Mouse (Mus musculus): Measurements from ENCODE around the gene Sorbs1. TPM values are rescaled to one million over a fixed set of nuclear protein-coding genes. Genes with fewer than 3 reads are reported as not detected.

Sorbs1 gene
- polyA plus RNA-seq, 1 experiment from 2014 or later = 84.6 TPM

DNA sequence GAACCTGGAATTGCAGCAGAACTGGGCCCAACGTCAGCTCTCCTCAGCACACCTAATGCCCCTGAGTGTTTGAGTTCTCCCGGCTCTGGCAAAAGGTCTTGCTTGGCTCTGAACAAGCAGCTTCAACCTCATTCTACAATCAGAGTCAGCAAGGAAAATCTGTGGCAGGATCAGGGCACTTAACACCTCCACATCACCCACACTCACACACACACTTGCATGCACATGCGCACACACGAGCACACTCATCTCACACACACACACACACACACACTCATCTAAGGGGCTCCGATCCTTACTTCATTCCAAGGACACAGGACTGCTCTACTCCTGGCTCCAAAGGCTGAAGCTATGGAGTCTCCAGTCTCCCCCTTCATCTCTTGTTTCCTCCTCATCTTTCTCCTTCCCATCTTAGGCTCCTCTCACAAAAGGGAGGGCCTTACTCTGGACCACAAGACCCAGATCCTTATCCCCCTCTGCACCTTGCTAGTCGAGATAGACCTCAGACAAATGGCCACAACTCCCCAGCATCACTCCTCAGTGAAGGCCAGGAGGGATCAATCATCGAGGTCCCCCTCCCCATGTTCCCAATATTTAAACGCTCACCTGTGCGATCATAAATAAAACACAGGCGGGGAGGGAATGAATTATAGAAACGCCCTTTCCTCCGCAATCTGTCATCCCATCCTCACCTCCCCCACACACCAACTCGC lies 3.0 kb downstream of the Sorbs1 start:
- no peak for ATAC-seq
- H3K27ac ChIP-seq (ENCODE audit: low read length) = no peak overlapping the region

DNA sequence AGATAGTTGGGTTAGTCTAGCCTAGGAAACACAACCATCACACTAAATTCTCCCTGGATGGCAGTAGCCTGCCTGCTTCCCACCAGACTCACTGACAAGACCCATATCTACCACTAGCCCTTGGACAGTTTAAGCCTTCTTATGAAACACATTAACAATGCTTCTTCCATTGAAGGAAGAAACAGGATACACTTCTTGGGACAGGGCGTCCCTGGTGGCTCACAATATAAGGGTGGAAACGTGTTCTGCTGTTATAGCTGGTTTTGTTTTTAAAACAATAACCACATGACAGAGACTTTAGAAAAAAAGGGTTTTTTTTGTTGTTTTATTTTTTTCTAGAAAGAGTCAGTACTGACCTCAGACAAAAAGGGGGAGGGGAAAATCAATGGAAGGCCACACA lies 4.3 kb downstream of the Sorbs1 start:
- Histone ChIP-seq H3K9me3 (replicated peaks; ENCODE audit: control insufficient read depth, low read length, poor library complexity, severe bottlenecking) (no peaks in the 10 kb centered on the region), H3K4me1 (ENCODE audit: control insufficient read depth, insufficient read depth, low read length) (peaks cover 28% of the 10 kb centered on the region), H3K9ac (ENCODE audit: low read depth, low read length) (no peak overlapping the region), H3K4me3 (ENCODE audit: low read depth, low read length) (no peak overlapping the region), H3K27me3 (ENCODE audit: control insufficient read depth, insufficient read depth, low read depth, low read length) (no peaks in the 10 kb centered on the region), H3K4me2 (ENCODE audit: low read length) (no peak overlapping the region), H3K27ac (ENCODE audit: low read length) (no peak overlapping the region), H3K36me3 (ENCODE audit: control insufficient read depth, insufficient read depth, low read length) (no peaks in the 10 kb centered on the region)
- ATAC-seq = no peak
- 65% methylated on average over 2 of the region's 2 CpGs for WGBS

More for the DNA sequence above, 3.0 kb downstream of the Sorbs1 start:
- no peaks in the 10 kb centered on the region for H3K9me3 ChIP-seq (replicated peaks; ENCODE audit: control insufficient read depth, low read length, poor library complexity, severe bottlenecking)
- no peak overlapping the region for H3K9ac ChIP-seq (ENCODE audit: low read depth, low read length)
- H3K36me3 ChIP-seq (ENCODE audit: control insufficient read depth, insufficient read depth, low read length) = no peaks in the 10 kb centered on the region
- peaks cover 28% of the 10 kb centered on the region for H3K4me1 ChIP-seq (ENCODE audit: control insufficient read depth, insufficient read depth, low read length)
- 0 out of 2 replicates have a peak overlapping the region, but pooled peaks have one; percentile 4 for H3K4me3 ChIP-seq (ENCODE audit: low read depth, low read length)
- no peaks in the 10 kb centered on the region for H3K27me3 ChIP-seq (ENCODE audit: control insufficient read depth, insufficient read depth, low read depth, low read length)
- H3K4me2 ChIP-seq (ENCODE audit: low read length) = peak overlapping the region; percentile 72
- 73% methylated on average over 13 of the region's 13 CpGs for WGBS

DNA sequence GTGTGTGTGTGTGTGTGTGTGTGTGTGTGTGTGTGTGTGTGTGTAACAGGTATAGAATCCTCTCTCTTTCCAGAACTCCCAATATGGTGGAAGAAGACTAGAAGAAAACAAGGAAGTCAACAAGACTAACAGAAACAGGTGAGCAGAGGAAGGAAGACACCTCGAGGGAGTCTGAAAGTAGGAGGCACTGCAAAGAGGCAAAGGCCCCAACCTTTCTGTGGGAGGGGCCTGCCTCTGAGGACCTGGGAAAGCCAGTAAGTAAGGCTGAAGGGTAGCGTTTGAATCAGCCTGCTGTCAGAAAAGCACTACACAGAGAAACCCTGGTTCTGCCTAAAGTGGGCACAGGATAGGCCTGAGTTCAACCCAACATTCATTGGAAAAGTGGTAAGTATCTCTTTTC lies 4.7 kb downstream of the Sorbs1 start:
- Histone ChIP-seq H3K4me1 (ENCODE audit: control insufficient read depth, insufficient read depth, low read length) (peaks cover 28% of the 10 kb centered on the region), H3K9ac (ENCODE audit: low read depth, low read length) (no peak overlapping the region), H3K27ac (ENCODE audit: low read length) (no peak overlapping the region), H3K4me3 (ENCODE audit: low read depth, low read length) (no peak overlapping the region), H3K27me3 (ENCODE audit: control insufficient read depth, insufficient read depth, low read depth, low read length) (no peaks in the 10 kb centered on the region), H3K4me2 (ENCODE audit: low read length) (no peak overlapping the region), H3K9me3 (replicated peaks; ENCODE audit: control insufficient read depth, low read length, poor library complexity, severe bottlenecking) (no peaks in the 10 kb centered on the region), H3K36me3 (ENCODE audit: control insufficient read depth, insufficient read depth, low read length) (no peaks in the 10 kb centered on the region)
- 47% methylated on average over 2 of the region's 2 CpGs for WGBS
- ATAC-seq = no peak

DNA sequence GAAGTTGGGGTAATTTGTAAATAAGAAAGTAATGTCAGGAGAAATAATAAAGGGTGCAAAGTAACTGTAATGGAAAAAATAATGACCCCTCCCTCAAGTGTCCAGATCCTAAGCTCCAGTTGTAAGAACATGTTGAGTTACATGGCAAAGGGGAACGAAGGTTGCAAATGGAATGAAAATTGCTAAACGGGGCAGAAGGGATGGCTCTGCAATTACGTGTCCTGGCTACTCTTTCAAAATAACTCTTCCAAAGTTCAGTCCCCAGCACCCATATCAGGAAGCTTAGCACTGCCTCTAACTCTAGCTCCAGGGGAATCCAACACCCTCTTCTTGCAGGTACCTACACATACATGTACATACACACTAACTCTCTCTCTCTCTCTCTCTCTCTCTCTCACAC lies 6.6 kb downstream of the Sorbs1 start:
- no peak overlapping the region for H3K4me3 ChIP-seq (ENCODE audit: low read depth, low read length)
- ATAC-seq = no peak

DNA sequence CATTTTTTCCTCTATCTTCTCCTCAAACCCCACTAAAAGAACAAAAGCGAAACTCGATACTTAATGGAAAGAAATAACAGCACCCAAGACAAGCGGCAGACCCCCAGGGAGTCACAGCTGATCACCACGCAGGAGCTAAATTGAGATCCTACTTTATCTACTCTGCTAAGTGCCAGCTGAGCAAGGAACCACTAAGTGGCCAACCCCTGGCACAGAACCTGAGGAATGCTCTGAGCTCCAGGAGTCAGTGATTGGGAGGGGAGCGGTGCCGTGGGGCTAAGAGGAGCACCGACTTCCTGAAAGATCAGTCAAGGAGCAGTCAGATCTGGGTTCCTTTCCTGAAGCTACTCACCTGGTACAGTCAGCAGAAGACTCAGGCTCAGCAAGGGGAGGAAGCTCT lies 9.2 kb downstream of the Sorbs1 start:
- H3K4me1 ChIP-seq (ENCODE audit: control insufficient read depth, insufficient read depth, low read length) = 0 out of 2 replicates have a peak, but pooled peaks cover 5% of the 10 kb centered on the region
- no peak for ATAC-seq
- H3K4me3 ChIP-seq (ENCODE audit: low read depth, low read length) = no peak overlapping the region
- no peak overlapping the region for H3K9ac ChIP-seq (ENCODE audit: low read depth, low read length)
- no peaks in the 10 kb centered on the region for H3K9me3 ChIP-seq (replicated peaks; ENCODE audit: control insufficient read depth, low read length, poor library complexity, severe bottlenecking)
- 93% methylated on average over 7 of the region's 7 CpGs for WGBS
- no peaks in the 10 kb centered on the region for H3K36me3 ChIP-seq (ENCODE audit: control insufficient read depth, insufficient read depth, low read length)
- no peak overlapping the region for H3K4me2 ChIP-seq (ENCODE audit: low read length)
- no peaks in the 10 kb centered on the region for H3K27me3 ChIP-seq (ENCODE audit: control insufficient read depth, insufficient read depth, low read depth, low read length)
- no peak overlapping the region for H3K27ac ChIP-seq (ENCODE audit: low read length)

More for the DNA sequence above, 6.6 kb downstream of the Sorbs1 start:
- Histone ChIP-seq H3K4me2 (ENCODE audit: low read length) (no peak overlapping the region), H3K9ac (ENCODE audit: low read depth, low read length) (no peak overlapping the region), H3K9me3 (replicated peaks; ENCODE audit: control insufficient read depth, low read length, poor library complexity, severe bottlenecking) (no peaks in the 10 kb centered on the region), H3K4me1 (ENCODE audit: control insufficient read depth, insufficient read depth, low read length) (peaks cover 26% of the 10 kb centered on the region), H3K27me3 (ENCODE audit: control insufficient read depth, insufficient read depth, low read depth, low read length) (no peaks in the 10 kb centered on the region), H3K27ac (ENCODE audit: low read length) (no peak overlapping the region), H3K36me3 (ENCODE audit: control insufficient read depth, insufficient read depth, low read length) (no peaks in the 10 kb centered on the region)
- WGBS = 96% methylated on average over 3 of the region's 3 CpGs

DNA sequence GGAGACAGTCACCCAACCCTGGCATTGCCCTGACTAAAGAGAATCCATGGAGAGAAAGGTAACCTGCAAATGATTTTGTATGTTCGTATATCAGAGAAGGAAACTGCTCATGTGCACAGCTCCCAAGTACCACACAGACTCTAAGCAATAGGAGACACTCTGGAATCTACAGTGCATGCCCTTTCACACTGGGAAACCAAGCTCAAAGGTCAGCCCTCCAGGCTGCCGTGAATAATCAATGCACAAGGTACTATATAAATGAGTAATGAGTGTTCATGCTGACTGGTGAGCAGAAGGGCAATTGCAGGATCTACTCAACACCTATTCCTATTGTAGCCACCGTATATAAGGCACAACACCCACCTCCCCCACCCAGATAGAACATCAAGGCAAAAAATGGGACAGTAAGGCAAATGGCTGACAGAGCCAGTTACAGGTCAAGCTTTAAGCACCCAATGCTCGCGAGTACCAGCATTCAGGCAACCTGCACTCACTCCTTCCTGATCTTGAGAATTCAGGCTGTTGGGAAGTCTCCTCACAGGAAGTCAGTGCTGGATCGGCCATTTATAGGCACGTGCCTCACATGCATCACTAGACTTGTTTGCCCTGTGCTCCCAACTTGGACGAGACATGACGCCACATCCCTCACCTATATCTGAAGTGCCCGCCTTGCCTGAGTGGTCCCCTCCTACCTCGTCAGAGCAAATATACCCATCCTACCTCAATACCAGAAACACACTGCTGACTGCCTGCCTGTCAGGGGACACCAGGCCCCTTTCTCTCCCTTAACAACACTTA lies 13.4 kb downstream of the Sorbs1 start:
- Histone ChIP-seq H3K27ac (ENCODE audit: low read length) (no peak overlapping the region), H3K9me3 (replicated peaks; ENCODE audit: control insufficient read depth, low read length, poor library complexity, severe bottlenecking) (no peaks in the 10 kb centered on the region), H3K36me3 (ENCODE audit: control insufficient read depth, insufficient read depth, low read length) (no peaks in the 10 kb centered on the region), H3K4me1 (ENCODE audit: control insufficient read depth, insufficient read depth, low read length) (peaks cover 7% of the 10 kb centered on the region), H3K4me3 (ENCODE audit: low read depth, low read length) (no peak overlapping the region), H3K27me3 (ENCODE audit: control insufficient read depth, insufficient read depth, low read depth, low read length) (no peaks in the 10 kb centered on the region), H3K9ac (ENCODE audit: low read depth, low read length) (no peak overlapping the region), H3K4me2 (ENCODE audit: low read length) (no peak overlapping the region)
- 83% methylated on average over 11 of the region's 11 CpGs for WGBS
- no peak for ATAC-seq

DNA sequence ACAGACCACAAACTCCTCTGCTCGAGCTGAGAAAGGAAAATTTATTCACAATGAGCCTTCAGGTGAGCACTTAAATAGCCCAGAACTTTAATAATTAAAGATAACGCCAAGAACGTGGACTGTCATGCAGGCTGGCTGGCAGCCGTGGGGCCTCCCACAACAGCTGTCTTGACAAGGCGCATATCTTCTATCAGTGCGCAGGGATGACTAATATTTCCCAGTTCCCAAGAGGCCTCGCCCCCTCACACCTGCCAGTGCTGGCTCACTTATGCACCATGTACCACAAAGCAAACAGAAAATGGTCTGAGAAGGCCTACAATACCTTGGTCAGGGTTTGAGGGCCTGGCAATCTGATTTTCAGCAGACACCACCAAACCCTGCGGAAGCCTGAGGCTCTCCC lies 14.4 kb downstream of the Sorbs1 start:
- Histone ChIP-seq H3K9me3 (replicated peaks; ENCODE audit: control insufficient read depth, low read length, poor library complexity, severe bottlenecking) (no peaks in the 10 kb centered on the region), H3K27me3 (ENCODE audit: control insufficient read depth, insufficient read depth, low read depth, low read length) (no peaks in the 10 kb centered on the region), H3K4me2 (ENCODE audit: low read length) (no peak overlapping the region), H3K4me1 (ENCODE audit: control insufficient read depth, insufficient read depth, low read length) (peaks cover 7% of the 10 kb centered on the region), H3K36me3 (ENCODE audit: control insufficient read depth, insufficient read depth, low read length) (no peaks in the 10 kb centered on the region), H3K4me3 (ENCODE audit: low read depth, low read length) (no peak overlapping the region), H3K9ac (ENCODE audit: low read depth, low read length) (no peak overlapping the region), H3K27ac (ENCODE audit: low read length) (no peak overlapping the region)
- 0 out of 2 replicates have a peak, but pooled peaks have one; percentile 16 for ATAC-seq
- 75% methylated on average over 8 of the region's 8 CpGs for WGBS

DNA sequence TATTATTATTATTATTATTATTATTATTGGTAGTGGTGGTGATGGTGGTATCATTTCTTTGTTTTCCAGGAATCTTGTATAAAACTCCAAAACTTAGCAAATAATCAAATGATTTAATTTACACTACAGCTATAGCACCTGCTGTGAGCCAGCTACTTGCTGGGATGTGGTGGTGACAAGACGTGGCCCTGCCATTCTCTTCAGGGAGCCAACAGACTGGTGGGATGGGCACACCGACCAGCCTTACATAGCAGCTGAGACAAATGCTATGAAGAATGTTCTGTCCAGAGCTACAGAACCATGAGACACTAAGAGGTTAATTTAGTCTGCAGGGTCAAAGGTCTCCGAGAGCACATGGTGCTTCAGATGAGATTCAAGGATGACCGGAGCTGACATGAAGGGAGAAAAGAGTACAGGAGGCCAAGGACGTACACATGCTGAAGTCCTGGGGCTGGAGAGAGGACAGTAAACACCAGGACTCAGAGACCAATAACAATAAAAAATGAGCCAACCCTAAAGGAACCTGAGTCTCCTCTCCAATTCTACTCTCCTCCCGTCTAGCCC lies 15.3 kb downstream of the Sorbs1 start:
- no peak overlapping the region for H3K4me2 ChIP-seq (ENCODE audit: low read length)
- WGBS = 56% methylated on average over 6 of the region's 6 CpGs
- H3K27ac ChIP-seq (ENCODE audit: low read length) = no peak overlapping the region
- H3K27me3 ChIP-seq (ENCODE audit: control insufficient read depth, insufficient read depth, low read depth, low read length) = no peaks in the 10 kb centered on the region
- no peak overlapping the region for H3K9ac ChIP-seq (ENCODE audit: low read depth, low read length)
- peaks cover 7% of the 10 kb centered on the region for H3K4me1 ChIP-seq (ENCODE audit: control insufficient read depth, insufficient read depth, low read length)
- H3K36me3 ChIP-seq (ENCODE audit: control insufficient read depth, insufficient read depth, low read length) = no peaks in the 10 kb centered on the region
- H3K4me3 ChIP-seq (ENCODE audit: low read depth, low read length) = no peak overlapping the region
- no peaks in the 10 kb centered on the region for H3K9me3 ChIP-seq (replicated peaks; ENCODE audit: control insufficient read depth, low read length, poor library complexity, severe bottlenecking)
- ATAC-seq = 0 out of 2 replicates have a peak, but pooled peaks have one; percentile 20

All from midbrain, embryonic 16.5 days (tissue).